Mouse (Mus musculus) thymus, adult 2 months (tissue): ENCODE measurements around the gene Cpeb4.

Experiments
- CTCF ChIP-seq: fragments of 200-500 bp; IDR thresholded peaks from 2 replicates; pipeline ENCODE4 v1.5.1; 2012; ENCODE audit warnings: mild to moderate bottlenecking, control low read depth, low read length, moderate library complexity, borderline replicate concordance; ENCODE audit not compliant: control insufficient read depth, poor library complexity, insufficient read depth; ENCODE audit errors: extremely low read depth
- POLR2A ChIP-seq: fragments of 200-500 bp; IDR thresholded peaks from 2 replicates; pipeline ENCODE4 v1.6.1; 2012; ENCODE audit warnings: mild to moderate bottlenecking, low read length, control low read depth, moderate library complexity; ENCODE audit not compliant: control insufficient read depth, poor library complexity, insufficient read depth; ENCODE audit errors: extremely low read depth

GRCm38 (mm10) chr11:31984786-31985185 is 112.8 kb downstream of the Cpeb4 start:
- TF ChIP-seq CTCF: no peak
- no peak for TF ChIP-seq POLR2A
